Mouse (Mus musculus): ENCODE results near the gene Bpifa2.
A peak's percentile ranks its signal among the peaks of the same experiment; 100 is the strongest.
"Not testable (repeated sequence)": the region's sequence is repeated elsewhere in the genome, so short reads cannot be mapped to it uniquely, and the experiment has no call there.

Bpifa2 gene

DNA sequence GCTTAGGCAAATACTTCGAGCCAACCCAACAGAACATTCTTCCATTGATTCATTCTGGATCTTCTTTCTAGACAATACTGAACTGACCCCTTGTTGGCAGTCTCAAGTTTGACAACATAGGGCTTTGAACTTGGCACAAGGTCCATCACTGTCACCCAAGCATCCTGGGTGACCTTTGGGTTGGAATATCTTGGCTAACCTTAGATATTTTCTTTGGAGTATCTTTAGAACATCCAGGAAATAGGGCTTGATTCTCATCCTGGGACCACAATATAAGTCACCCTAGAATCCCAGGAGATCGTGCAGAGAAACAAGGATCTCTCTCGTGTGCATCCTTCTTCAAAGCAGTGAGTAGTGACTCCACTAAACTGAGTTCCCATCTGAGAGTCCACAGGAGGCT is at the start of gene Bpifa2:
TSS of gene Bpifa2 (plus strand) at position 301 of the 400 bp plus-strand sequence.
- DNase-seq, result no peak

DNA sequence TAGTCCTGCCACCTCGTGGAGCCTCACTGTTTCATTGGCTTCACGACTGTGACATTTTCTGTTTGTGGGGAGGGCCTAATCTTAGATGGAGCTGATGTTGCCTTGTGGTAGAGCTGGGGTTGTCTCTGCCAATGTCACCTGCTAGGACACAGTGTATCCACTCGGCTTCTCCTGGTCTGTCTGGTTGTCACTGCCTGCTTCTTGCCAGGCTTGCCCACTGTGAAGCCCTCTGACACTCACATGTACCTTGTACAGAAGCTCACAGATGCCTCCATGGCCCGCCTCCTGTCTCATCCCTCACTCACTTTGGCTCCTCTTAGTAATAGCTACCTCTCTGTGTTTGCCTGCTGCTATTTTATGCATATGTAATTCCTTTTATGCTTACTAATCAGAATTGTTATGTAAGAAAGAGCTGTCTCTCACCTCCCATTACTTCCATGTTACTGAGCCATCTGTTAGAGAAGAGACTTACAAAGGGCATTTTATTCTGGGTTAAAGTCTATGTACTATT is 45.2 kb upstream of the Bpifa2 start:
- DNase-seq, result no peak

DNA sequence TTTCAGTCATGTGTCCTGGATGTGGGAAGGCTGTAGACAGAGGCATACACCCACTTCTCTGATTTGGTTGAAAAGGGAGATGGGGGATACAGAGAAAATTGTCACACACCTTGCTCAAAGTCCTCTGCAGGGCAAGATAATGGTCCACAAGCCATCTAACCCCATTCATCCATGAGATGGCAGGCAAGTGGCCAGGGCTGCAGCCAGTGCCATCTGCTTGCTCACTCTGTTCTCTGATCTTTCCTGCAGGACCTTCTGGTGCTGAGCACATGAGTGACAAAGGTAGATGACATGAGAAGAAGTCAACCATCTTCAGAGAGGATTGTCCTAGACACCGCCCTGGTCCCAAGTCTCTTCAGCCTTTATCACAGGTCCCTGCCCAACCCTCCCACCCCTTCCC is 44.7 kb upstream of the Bpifa2 start:
- no peak for DNase-seq

DNA sequence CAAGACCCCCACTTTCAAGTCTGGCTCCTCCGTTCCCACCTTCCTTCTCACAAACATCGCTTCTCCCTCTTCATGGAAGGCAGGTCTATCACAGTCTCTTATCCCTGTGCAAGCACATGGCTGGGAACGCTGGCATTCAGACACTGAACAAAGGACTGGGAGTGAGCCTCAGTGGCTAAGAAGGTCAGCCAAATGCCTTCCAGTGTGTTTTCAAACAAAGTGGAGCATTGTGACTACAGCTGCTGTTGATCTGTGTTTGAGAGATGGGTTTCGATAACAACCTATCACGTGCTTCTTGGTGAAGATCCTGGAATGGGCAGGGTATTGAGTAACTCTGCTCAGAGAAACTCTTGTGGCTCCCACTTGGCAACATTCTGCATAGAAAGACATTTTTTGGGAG is 37.8 kb upstream of the Bpifa2 start:
- peak; percentile 38 for DNase-seq

DNA sequence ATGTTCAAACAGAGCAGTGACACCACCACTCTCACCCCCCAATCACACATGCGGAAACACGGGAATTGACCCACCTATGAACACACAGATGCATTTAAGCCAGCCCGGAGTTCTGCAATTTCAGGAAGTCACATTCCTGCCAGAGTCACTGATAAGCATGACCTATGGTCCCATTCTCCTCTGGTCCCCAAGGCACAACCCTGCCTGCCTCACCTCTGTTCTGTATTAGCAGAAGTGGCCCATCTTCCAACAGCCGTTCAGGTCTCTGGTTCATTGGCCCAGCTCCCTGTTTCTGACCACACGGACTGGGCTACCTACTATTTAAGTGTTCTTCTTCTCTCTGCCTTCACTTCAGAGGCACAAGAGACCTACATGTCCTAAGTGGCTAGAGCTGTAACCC is 33.5 kb upstream of the Bpifa2 start, which contains the start of gene Bpifa6:
TSS of gene Bpifa6 (plus strand) at position 364 of the 400 bp plus-strand sequence.
- no peak for DNase-seq

DNA sequence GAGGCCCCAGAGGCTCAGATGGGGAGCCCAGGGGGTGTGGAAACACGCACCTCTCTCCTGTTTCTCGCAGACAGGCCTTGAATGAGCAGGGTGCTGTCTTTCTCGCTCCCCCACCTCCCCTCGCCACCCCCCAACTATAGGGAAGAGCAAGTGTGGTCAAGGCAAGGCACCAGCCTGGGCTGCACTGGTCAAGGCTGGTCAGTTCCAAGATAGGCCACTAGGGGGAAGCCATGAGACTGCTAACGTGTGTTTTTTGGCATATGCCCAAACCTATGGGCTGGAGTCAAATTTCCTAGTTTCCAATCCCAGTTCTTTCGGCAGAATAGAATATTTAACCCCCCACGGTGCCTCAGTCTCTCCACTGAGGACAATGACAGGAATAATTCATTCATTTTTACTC is 12.3 kb upstream of the Bpifa2 start:
- peak; percentile 87 for DNase-seq

DNA sequence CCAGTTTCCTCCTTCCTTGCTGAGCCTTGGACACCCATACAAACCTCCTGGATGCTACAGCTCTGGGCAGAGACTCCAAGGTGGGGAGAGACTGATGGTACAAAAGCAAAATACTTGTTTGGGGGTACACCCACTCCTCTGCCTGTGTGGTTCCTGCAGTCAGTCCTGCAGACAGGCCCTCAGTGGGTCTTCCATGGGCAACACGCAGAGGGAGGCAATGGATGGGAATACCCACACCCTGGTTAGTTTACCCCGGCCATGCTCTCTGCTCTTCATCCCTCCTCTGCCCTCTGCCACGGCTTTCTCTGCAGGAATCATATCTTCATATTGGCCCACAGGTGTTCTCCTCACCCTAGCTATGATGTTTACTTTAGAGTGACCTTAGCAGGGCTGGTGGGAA is 7.6 kb upstream of the Bpifa2 start:
- DNase-seq, result no peak

DNA sequence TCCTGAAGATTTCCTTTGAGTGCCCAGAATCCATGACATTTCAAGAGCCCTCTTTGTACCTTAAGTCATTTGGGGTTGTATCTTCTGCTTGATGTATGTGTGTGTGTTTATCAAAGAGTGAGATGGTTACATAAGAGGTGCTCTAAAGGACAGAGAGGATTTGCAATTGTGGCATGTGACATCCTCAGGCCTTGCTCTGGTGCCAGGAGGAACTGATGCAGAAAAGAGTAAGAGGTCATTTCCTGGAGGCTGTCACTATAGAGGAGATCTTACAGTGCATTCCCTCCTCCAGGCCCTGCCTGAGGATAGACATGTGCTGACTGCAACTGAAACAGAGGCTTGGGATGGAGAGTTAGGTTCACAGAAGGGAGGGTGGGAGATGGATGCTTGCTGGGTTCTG is 7.0 kb upstream of the Bpifa2 start:
- DNase-seq, result peak; percentile 5

DNA sequence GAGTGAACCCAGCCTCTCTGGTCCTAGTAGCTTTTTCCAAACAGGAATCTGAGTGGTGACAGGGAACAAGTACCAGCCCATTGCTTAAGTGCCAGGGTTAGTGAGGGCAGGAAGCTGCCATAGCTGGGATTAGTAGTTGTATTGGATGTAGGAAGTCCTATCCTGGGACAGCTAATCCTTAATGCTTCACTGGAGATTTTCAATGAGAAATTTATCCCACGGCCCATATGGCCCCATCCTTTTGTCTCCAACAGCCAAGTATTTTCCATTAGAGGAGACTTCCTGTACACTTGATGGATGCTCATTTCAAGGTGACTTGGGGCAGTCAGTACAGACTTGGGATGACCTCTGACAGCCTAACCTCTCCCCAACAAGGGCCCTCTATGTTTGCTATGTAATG is 3.6 kb upstream of the Bpifa2 start:
- no peak for DNase-seq

DNA sequence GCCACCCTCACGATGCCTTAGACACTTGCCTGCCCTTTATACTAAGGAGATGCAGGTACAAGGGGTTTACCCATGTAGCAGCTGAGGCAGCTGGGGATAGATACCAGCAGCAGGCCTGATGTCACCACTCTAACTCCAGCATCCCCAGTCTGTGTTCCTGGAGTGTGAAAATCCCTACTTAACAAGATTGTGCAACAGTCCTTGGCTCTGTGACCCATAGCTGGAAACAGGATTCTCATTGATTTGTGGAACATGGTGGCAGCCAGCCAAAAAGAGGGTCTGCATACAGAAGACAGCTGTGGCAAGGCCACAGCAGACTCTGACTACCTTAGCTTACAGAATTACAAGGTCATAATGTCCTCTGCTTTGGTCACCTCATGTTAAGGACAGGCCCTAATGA is 3.0 kb upstream of the Bpifa2 start:
- peak; percentile 41 for DNase-seq

DNA sequence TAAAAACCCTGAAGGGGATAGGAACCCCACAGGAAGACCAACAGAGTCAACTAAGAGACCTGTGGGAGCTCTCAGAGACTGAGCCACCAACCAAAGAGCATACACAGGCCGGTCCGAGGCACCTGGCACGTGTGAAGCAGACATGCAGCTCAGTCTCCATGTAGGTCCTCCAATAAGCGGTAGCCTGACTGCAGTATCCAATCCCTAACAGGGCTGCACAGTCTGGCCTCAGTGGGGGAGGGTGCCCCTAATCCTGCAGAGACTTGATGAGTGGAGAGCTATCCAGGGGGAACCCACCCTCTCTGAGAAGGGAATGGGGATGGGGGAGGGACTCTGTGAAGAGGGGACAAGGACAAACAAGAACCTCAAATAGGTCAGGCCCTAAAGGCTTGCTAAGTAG is 2.3 kb upstream of the Bpifa2 start:
- no peak for DNase-seq

DNA sequence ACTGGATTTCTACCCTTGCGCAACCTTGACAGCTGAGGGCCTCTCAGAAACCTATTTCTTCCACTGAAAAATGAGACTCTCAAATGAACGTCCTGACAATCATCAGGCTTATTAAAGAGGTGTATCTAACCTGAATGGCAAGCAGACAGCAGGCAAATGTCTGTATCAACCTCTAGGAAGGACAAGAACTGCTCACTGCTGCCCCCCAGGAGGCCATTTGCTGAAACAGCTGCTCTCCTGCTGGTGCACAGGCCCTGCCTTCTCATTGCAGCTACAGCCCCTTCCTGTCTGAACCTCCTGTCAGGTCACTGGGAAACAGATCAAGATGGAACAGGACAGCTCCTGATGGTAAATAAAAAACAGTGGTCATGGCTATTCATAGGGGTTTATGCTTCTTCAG is 1.7 kb upstream of the Bpifa2 start:
- DNase-seq, result no peak

DNA sequence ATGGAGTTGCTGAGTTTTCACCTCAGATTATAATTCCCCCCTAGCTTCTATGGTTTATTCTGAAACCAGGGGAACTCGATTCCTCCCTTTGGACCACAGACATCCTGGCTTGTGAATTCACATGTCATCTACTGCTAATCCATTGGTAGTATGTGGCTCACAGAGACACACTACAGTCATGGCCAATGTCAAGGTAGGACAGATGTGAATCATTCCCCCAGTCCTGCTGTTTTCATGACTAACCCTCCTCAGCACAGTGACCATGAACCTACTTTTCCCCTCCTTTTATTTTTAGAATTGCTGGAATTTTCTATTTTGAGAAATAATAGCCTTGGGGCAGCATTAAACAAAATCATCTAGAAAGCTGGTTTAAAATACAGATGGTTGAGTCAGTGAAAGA is 684 bp upstream of the Bpifa2 start:
- no peak for DNase-seq

DNA sequence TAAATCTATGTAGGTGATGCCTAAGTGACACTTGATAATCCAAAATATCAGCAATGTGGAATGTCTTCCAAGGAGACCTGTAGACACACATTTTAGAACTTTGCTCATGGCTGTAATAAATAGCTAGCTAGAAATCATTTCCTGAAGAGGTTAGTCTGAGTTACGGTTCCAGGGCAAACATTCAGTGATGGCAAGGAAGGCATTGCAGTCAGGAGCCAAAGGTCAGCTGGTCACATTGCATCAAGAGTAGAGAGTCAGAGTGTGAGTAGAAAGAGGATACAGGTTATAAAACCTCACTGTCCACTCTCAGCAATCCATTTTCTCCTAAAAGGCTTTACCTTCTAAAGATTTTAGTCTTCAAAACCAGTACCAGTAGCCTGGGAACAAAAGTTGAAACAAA is 9.9 kb downstream of the Bpifa2 start:
- DNase-seq, result no peak

DNA sequence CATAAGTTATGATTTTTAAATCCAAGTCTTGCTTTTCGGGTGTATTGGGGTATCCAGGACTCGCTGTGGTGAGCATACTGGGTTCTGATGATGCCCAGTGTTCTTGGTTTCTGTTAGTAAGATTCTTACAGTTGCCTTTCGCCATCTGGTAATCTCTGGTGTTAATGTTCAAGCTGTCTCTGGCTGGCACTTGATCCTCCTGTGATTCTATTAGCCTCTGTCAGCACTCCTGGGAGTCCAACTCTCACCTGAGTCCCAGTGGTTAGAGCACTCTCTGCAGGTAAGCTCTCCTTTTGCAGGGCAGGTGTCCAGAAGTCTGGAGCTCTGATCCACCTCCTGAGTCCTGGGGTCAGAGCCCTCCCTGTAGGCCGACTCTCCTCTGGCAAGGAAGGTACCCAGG is 16.6 kb downstream of the Bpifa2 start:
- DNase-seq, result not testable (repeated sequence)

DNA sequence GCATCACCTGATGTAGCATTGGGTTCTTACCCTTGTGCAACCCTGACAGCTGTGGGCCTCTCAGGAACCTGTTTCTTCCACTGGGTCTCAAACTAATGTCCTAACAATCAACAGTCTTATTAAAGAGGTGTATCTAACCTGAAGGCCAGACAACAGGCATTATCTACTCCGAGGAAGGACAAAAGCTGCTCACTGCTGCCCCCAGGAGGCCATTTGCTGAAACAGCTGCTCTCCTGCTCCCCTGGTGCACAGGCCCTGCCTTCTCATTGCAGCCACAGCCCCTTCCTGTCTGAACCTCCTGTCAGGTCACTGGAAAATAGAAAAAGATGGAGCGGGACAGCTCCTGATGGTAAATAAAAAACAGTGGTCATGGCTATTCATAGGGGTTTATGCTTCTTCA is 30.9 kb downstream of the Bpifa2 start:
- DNase-seq, result peak; percentile 31

DNA sequence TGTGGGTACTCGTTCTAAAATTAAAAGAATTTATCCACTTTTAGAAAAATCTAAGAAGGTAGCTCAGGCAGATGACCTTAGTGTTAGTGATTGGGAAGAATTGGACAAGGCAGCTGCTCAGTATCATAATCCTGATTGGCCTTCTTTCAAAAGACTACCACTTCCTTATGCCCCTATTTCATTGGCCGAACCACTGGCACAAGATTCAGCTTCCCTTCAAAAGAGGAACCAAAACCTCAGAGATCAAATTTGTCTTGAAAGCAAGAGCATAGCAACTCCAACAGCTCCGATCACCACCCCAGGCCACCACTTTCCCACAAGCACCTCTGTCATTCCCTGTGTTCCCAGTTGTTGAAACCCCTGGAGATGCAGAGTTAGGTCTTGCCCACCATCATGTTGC is 36.7 kb downstream of the Bpifa2 start:
- DNase-seq, result no peak

DNA sequence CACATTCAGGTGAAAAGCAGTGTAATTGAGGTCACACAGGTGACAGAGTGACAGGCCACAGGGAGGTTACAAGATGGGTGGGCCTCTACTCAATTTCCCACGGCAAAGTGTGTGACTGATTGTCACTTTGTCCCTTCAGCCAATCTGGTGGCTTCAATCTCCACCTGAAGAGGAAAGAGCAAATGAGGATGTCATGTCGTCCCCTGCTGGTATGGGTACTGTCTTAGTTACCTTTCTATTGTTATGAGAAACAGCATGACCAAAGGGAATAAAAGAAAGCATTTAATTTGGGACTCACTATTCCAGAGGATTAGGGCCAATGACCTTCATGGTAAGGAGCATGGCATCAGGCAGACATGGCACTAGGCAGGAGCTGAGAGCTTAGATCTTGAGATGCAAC is 50.6 kb downstream of the Bpifa2 start:
- DNase-seq, result peak; percentile 21
